Mouse (Mus musculus) heart, embryonic 10.5 days (tissue): ENCODE results near the gene Pin1rt1. TPM values are rescaled to one million over a fixed set of nuclear protein-coding genes. Genes with fewer than 3 reads are reported as not detected.

Experiments
- DNase-seq: peaks from one replicate; pipeline ENCODE4 v3.0.0-alpha.2; 2017; ENCODE audit warnings: low spot score
- H3K27ac ChIP-seq: fragments of 300-500 bp; sonication (generic); 2 replicates; pipeline ENCODE4 v1.5.1; 2016; ENCODE audit warnings: mild to moderate bottlenecking
- H3K27me3 ChIP-seq: fragments of 300-500 bp; sonication (generic); 2 replicates; pipeline ENCODE4 v1.6.1; 2016; ENCODE audit warnings: mild to moderate bottlenecking; ENCODE audit not compliant: poor library complexity, insufficient read depth, severe bottlenecking
- H3K36me3 ChIP-seq: fragments of 300-500 bp; sonication (generic); 2 replicates; pipeline ENCODE4 v1.6.1; 2016; ENCODE audit warnings: mild to moderate bottlenecking, moderate library complexity
- H3K4me1 ChIP-seq: fragments of 300-500 bp; sonication (generic); 2 replicates; pipeline ENCODE4 v1.6.1; 2016; ENCODE audit warnings: mild to moderate bottlenecking
- H3K4me3 ChIP-seq: fragments of 300-500 bp; sonication (generic); 2 replicates; pipeline ENCODE4 v1.5.1; 2016; ENCODE audit warnings: mild to moderate bottlenecking, moderate library complexity
- H3K9me3 ChIP-seq: fragments of 300-500 bp; sonication (generic); 2 replicates; pipeline ENCODE4 v1.6.1; 2016; ENCODE audit warnings: mild to moderate bottlenecking, moderate library complexity
- WGBS: fragments of 180-500 bp; shearing (Covaris S2); methylation state at CpG from one replicate; pipeline ENCODE4 v1.1.7; 2016; 5-methylcytosine and 5-hydroxymethylcytosine counted together
- polyA plus RNA-seq: library from polyadenylated mRNA; unstranded; fragments of >200 nt; fragmentation: Nextera tagmentation; extraction: Ambion mirVana; gene quantifications from 2 replicates; pipeline ENCODE4 v1.2.1, GENCODE M21; 2016

Gene Pin1rt1
- polyA plus RNA-seq, 1 experiment from 2014 or later = not detected

DNA sequence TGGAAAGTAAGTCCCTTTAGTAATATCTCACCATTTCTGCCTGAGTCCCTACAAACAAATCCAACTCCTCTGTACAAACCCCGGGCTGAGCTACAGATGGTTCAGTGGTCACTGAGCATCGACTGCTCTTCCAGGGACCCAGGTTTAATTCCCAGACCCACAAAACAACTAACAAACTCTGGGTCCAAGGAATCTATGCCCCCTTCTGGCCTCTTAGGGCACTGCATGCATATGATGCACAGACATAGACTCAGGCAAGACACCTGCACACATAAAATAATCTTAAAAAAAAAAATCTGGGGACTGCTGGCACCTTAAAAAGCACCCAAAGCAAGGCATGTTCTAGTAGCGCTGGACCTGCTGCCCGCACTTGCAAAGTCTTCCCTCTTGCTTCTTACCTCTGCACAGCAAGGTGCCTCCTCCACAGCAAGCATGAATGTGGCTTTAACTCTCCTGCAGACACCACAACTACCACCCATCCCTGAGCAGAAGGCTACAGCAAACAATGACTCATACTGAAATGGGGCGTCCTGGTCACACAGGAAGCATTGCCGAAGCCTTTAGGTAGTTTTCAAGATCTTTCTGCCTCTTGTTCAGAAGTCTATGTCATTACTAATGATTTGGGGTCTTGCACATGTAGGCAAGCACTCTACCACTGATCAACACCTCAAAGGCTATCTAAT lies 46.9 kb downstream of the Pin1rt1 start:
- peaks cover 21% of the 10 kb centered on the region for H3K36me3 ChIP-seq
- DNase-seq = no peak
- no peaks in the 10 kb centered on the region for H3K27me3 ChIP-seq
- no peaks in the 10 kb centered on the region for H3K9me3 ChIP-seq
- no peak overlapping the region for H3K4me3 ChIP-seq
- H3K4me1 ChIP-seq = peaks cover 14% of the 10 kb centered on the region; the same call in 1 of the 2 replicates
- H3K27ac ChIP-seq = no peak overlapping the region
- 82% methylated on average over 6 of the region's 6 CpGs for WGBS

Other genes with a start within 250 kb of the Pin1rt1 start
- gene Hipk3, start 221.9 kb downstream of the Pin1rt1 start, polyA plus RNA-seq = 34.2 and 48.1 TPM in 2 replicates
- 74.2 and 77.3 TPM in 2 replicates for gene Cstf3, start 125.9 kb downstream of the Pin1rt1 start, polyA plus RNA-seq
- 35.0 and 36.4 TPM in 2 replicates for gene Tcp11l1, start 4.2 kb downstream of the Pin1rt1 start, polyA plus RNA-seq
- 3.8 and 5.5 TPM in 2 replicates for gene Depdc7, start 26.5 kb upstream of the Pin1rt1 start, polyA plus RNA-seq
- gene Qser1, start 100.4 kb upstream of the Pin1rt1 start, polyA plus RNA-seq = 7.4 and 8.3 TPM in 2 replicates
- 0.67 and 0.76 TPM in 2 replicates for gene Prrg4, start 133.5 kb upstream of the Pin1rt1 start, polyA plus RNA-seq
- gene Ccdc73, start 151.4 kb upstream of the Pin1rt1 start, polyA plus RNA-seq = 4.0 and 4.6 TPM in 2 replicates